Mouse (Mus musculus) cerebellum, postnatal 4 days (tissue): ENCODE results near the gene AU041133.
A peak's percentile ranks its signal among the peaks of the same experiment; 100 is the strongest.
"Not testable (repeated sequence)": the region's sequence is repeated elsewhere in the genome, so short reads cannot be mapped to it uniquely, and the experiment has no call there.

Experiments used
- DNase-seq, 2 experiments: peaks; one replicate each; pipeline ENCODE4 v3.0.0; 2022; ENCODE audit warnings: low spot score in 2 of 2, mixed read lengths in 1 of 2

Gene AU041133

GRCm38 (mm10) chr10:82127850-82128401 lies at the start of gene AU041133:
Gene AU041133 (plus strand): TSS chr10:82128013.
- DNase-seq, result peak; percentile 57 to 85

GRCm38 (mm10) chr10:82082728-82083621 lies 44.8 kb upstream of the AU041133 start, which contains the start of gene BC024063:
Gene BC024063 (plus strand): TSS chr10:82083353.
- DNase-seq, result peak; percentile 21 to 67

- not testable (repeated sequence) for DNase-seq
Measured at GRCm38 (mm10) chr10:82083622-82083971, 44.2 kb upstream of the AU041133 start.

GRCm38 (mm10) chr10:82117206-82117605 lies 10.6 kb upstream of the AU041133 start:
- DNase-seq, result no peak

- DNase-seq, result no peak
Measured at GRCm38 (mm10) chr10:82145282-82145681, 17.5 kb downstream of the AU041133 start.

GRCm38 (mm10) chr10:82147571-82147970 lies 19.8 kb downstream of the AU041133 start:
- no peak for DNase-seq

GRCm38 (mm10) chr10:82167777-82168176 lies 40.0 kb downstream of the AU041133 start:
- DNase-seq, result no peak

GRCm38 (mm10) chr10:82169776-82170175 lies 42.0 kb downstream of the AU041133 start:
- no peak for DNase-seq

GRCm38 (mm10) chr10:82170808-82171207 lies 43.0 kb downstream of the AU041133 start:
- DNase-seq, result no peak

- DNase-seq, result peak; percentile 51 to 76
Measured at GRCm38 (mm10) chr10:82178257-82179064, 50.6 kb downstream of the AU041133 start.
